Mouse (Mus musculus) myocyte (in vitro differentiated cells): ENCODE data around the gene Slc35a5.

Source experiments
- E2F4 ChIP-seq: IDR thresholded peaks from one replicate; pipeline ENCODE4 v1.6.1; 2011; ENCODE audit warnings: mild to moderate bottlenecking, control low read depth, moderate library complexity; ENCODE audit not compliant: insufficient read depth
- MYOG ChIP-seq, 3 experiments: IDR thresholded peaks; one replicate each; pipeline ENCODE4 v1.6.1; 2011; ENCODE audit warnings: control low read depth in 2 of 3, low read depth in 2 of 3, mild to moderate bottlenecking in 2 of 3; ENCODE audit not compliant: insufficient read length in 2 of 3, control insufficient read depth in 1 of 3, insufficient read depth in 1 of 3
- POLR2A ChIP-seq: IDR thresholded peaks from one replicate; pipeline ENCODE4 v1.6.1; 2011; ENCODE audit warnings: low read depth, mild to moderate bottlenecking, control low read depth, moderate library complexity; ENCODE audit not compliant: insufficient read length
- TCF12 ChIP-seq: IDR thresholded peaks from one replicate; pipeline ENCODE4 v1.6.1; 2011; ENCODE audit warnings: mild to moderate bottlenecking, control low read depth; ENCODE audit not compliant: poor library complexity, insufficient read depth, severe bottlenecking
- USF1 ChIP-seq: IDR thresholded peaks from one replicate; pipeline ENCODE4 v1.6.1; 2011; ENCODE audit warnings: low read depth, mild to moderate bottlenecking, control low read depth, moderate library complexity

- no peak for TF ChIP-seq MYOG (IDR thresholded peaks at IDR 0.05; ENCODE audit: control insufficient read depth in 1 of 3, insufficient read depth in 1 of 3, insufficient read length in 2 of 3, low read depth in 2 of 3)
- TF ChIP-seq USF1: no peak
- no peak for TF ChIP-seq POLR2A
- no peak for TF ChIP-seq TCF12
- TF ChIP-seq E2F4: no peak
Observed at GRCm38 (mm10) chr16:45110498-45110897, 48.0 kb downstream of the Slc35a5 start.
